Mouse (Mus musculus): ENCODE results near the gene Cks1brt. TPM values are rescaled to one million over a fixed set of nuclear protein-coding genes. Genes with fewer than 3 reads are reported as not detected.

The Cks1brt gene
- polyA plus RNA-seq, 1 experiment, result not detected

GRCm38 (mm10) chr8:85220992-85221391, 69.3 kb downstream of the Cks1brt start:
- no peaks in the 10 kb centered on the region for H3K27me3 ChIP-seq (ENCODE audit: control insufficient read depth, insufficient read depth, low read length)
- H3K27ac ChIP-seq (ENCODE audit: control insufficient read depth, insufficient read depth, low read depth, low read length), result no peak overlapping the region
- peaks cover 4% of the 10 kb centered on the region; the same call in 1 of the 2 replicates for H3K4me1 ChIP-seq (ENCODE audit: control insufficient read depth, insufficient read depth, low read length)
- no peaks in the 10 kb centered on the region for H3K36me3 ChIP-seq (ENCODE audit: control insufficient read depth, insufficient read depth, low read length)
- H3K4me3 ChIP-seq (ENCODE audit: control insufficient read depth, low read depth, low read length), result peak overlapping the region; percentile 90
- TF ChIP-seq POLR2A (IDR thresholded peaks at IDR 0.05; ENCODE audit: control insufficient read depth, low read depth, low read length) (no peak), CTCF (IDR thresholded peaks at IDR 0.05; ENCODE audit: control insufficient read depth, insufficient read depth, insufficient replicate concordance, low read depth, low read length) (no peak)

Other genes starting within 250 kb of the Cks1brt start
- 0.36 and 0.48 TPM in 2 replicates for gene Klf1, start 250.0 kb upstream of the Cks1brt start, polyA plus RNA-seq (2012; rRNA removed)
- 1.6 and 2.1 TPM in 2 replicates for gene Dnase2a, start 243.4 kb upstream of the Cks1brt start, polyA plus RNA-seq (2012; rRNA removed)
- 1.5 and 1.6 TPM in 2 replicates for gene Mast1, start 214.6 kb upstream of the Cks1brt start, polyA plus RNA-seq (2012; rRNA removed)
- 0.30 and 0.32 TPM in 2 replicates for gene Rtbdn, start 204.9 kb upstream of the Cks1brt start, polyA plus RNA-seq (2012; rRNA removed)
- gene Gm49661, start 182.5 kb upstream of the Cks1brt start, polyA plus RNA-seq (2012; rRNA removed), result 477 and 542 TPM in 2 replicates
- gene Prdx2, start 182.3 kb upstream of the Cks1brt start, polyA plus RNA-seq (2012; rRNA removed), result 59.6 and 68.5 TPM in 2 replicates
- gene Rnaseh2a, start 182.2 kb upstream of the Cks1brt start, polyA plus RNA-seq (2012; rRNA removed), result 1,424 and 1,585 TPM in 2 replicates
- gene Junb, start 173.2 kb upstream of the Cks1brt start, polyA plus RNA-seq (2012; rRNA removed), result 5.7 and 9.3 TPM in 2 replicates
- gene Hook2, start 161.3 kb upstream of the Cks1brt start, polyA plus RNA-seq (2012; rRNA removed), result 55.4 and 62.0 TPM in 2 replicates
- gene Best2, start 137.4 kb upstream of the Cks1brt start, polyA plus RNA-seq (2012; rRNA removed), result 0.08 TPM in 1 of 2 replicates, not detected in the other
- gene Asna1, start 126.6 kb upstream of the Cks1brt start, polyA plus RNA-seq (2012; rRNA removed), result 203 and 208 TPM in 2 replicates
- 82.1 and 88.6 TPM in 2 replicates for gene Trir, start 125.1 kb upstream of the Cks1brt start, polyA plus RNA-seq (2012; rRNA removed)
- 44.7 and 44.9 TPM in 2 replicates for gene Tnpo2, start 115.0 kb upstream of the Cks1brt start, polyA plus RNA-seq (2012; rRNA removed)
- gene Fbxw9, start 91.9 kb upstream of the Cks1brt start, polyA plus RNA-seq (2012; rRNA removed), result 83.8 and 91.5 TPM in 2 replicates
- not detected in 2 replicates for gene Gm5741, start 83.9 kb upstream of the Cks1brt start, polyA plus RNA-seq (2012; rRNA removed)
- gene Dhps, start 80.2 kb upstream of the Cks1brt start, polyA plus RNA-seq (2012; rRNA removed), result 20.0 and 22.2 TPM in 2 replicates
- gene Wdr83os, start 71.2 kb upstream of the Cks1brt start, polyA plus RNA-seq (2012; rRNA removed), result 32.1 and 32.6 TPM in 2 replicates
- gene Wdr83, start 70.6 kb upstream of the Cks1brt start, polyA plus RNA-seq (2012; rRNA removed), result 21.1 and 21.4 TPM in 2 replicates
- gene Man2b1, start 68.7 kb upstream of the Cks1brt start, polyA plus RNA-seq (2012; rRNA removed), result 19.3 and 19.6 TPM in 2 replicates
- 0.21 and 0.24 TPM in 2 replicates for gene Zfp791, start 28.8 kb upstream of the Cks1brt start, polyA plus RNA-seq (2012; rRNA removed)
- 0.53 and 0.61 TPM in 2 replicates for gene Olfr371, start 74.1 kb downstream of the Cks1brt start, polyA plus RNA-seq (2012; rRNA removed)
- 15.6 and 18.0 TPM in 2 replicates for gene Orc6, start 147.7 kb downstream of the Cks1brt start, polyA plus RNA-seq (2012; rRNA removed)
- 19.8 and 23.9 TPM in 2 replicates for gene Vps35, start 147.9 kb downstream of the Cks1brt start, polyA plus RNA-seq (2012; rRNA removed)
- gene Mylk3, start 234.4 kb downstream of the Cks1brt start, polyA plus RNA-seq (2012; rRNA removed), result 1.3 and 1.5 TPM in 2 replicates